Mouse (Mus musculus) stomach, embryonic 15.5 days (tissue): Measurements from ENCODE around the gene Bmp3. TPM values are rescaled to one million over a fixed set of nuclear protein-coding genes. Genes with fewer than 3 reads are reported as not detected.

ENCODE experiments used
- ATAC-seq: fragments of 200-750 bp; cut with Nextera tagmentation; 2 replicates; pipeline ENCODE4 v1.8.0; 2017; ENCODE audit warnings: low read depth, moderate number of reproducible peaks, moderate TSS enrichment; ENCODE audit not compliant: insufficient read depth, low FRiP score
- H3K27ac ChIP-seq: fragments of 300-500 bp; sonication (generic); 2 replicates; pipeline ENCODE4 v1.5.1; 2015; ENCODE audit warnings: mild to moderate bottlenecking, inconsistent platforms
- H3K27me3 ChIP-seq: fragments of 300-500 bp; sonication (generic); replicated peaks from 2 replicates; pipeline ENCODE4 v1.6.1; 2015; ENCODE audit warnings: inconsistent platforms
- H3K36me3 ChIP-seq: fragments of 300-500 bp; sonication (generic); 2 replicates; pipeline ENCODE4 v1.6.1; 2015; ENCODE audit warnings: inconsistent platforms
- H3K4me1 ChIP-seq: fragments of 300-500 bp; sonication (generic); 2 replicates; pipeline ENCODE4 v1.6.1; 2015; ENCODE audit warnings: inconsistent platforms
- H3K4me2 ChIP-seq: fragments of 300-500 bp; sonication (generic); 2 replicates; pipeline ENCODE4 v1.6.1; 2015; ENCODE audit warnings: mild to moderate bottlenecking, inconsistent platforms
- H3K4me3 ChIP-seq: fragments of 300-500 bp; sonication (generic); replicated peaks from 2 replicates; pipeline ENCODE4 v1.5.1; 2015; ENCODE audit warnings: inconsistent platforms
- H3K9ac ChIP-seq: fragments of 300-500 bp; sonication (generic); 2 replicates; pipeline ENCODE4 v1.6.1; 2015; ENCODE audit warnings: inconsistent platforms
- H3K9me3 ChIP-seq: fragments of 300-500 bp; sonication (generic); 2 replicates; pipeline ENCODE4 v1.6.1; 2016; ENCODE audit warnings: inconsistent platforms
- WGBS: fragments of 180-500 bp; shearing (Covaris S2); methylation state at CpG from one replicate; pipeline ENCODE4 v1.1.7; 2015; 5-methylcytosine and 5-hydroxymethylcytosine counted together
- polyA plus RNA-seq: library from polyadenylated mRNA; unstranded; fragments of >200 nt; fragmentation: Nextera tagmentation; extraction: Ambion mirVana; gene quantifications from 2 replicates; pipeline ENCODE4 v1.2.1, GENCODE M21; 2015

Gene Bmp3
- polyA plus RNA-seq, 1 experiment from 2014 or later = 3.8 TPM

- peaks cover 12% of the 10 kb centered on the region for H3K4me1 ChIP-seq
- peaks cover 30% of the 10 kb centered on the region for H3K27me3 ChIP-seq
- ATAC-seq = no peak
Measured at GRCm38 (mm10) chr5:98855741-98856140, 1.5 kb downstream of the Bmp3 start.

GRCm38 (mm10) chr5:98856356-98856755 is 2.1 kb downstream of the Bmp3 start:
- H3K4me1 ChIP-seq = peaks cover 12% of the 10 kb centered on the region
- ATAC-seq = no peak
- H3K9me3 ChIP-seq = no peaks in the 10 kb centered on the region
- H3K4me2 ChIP-seq = peak overlapping the region; percentile 19; the same call in 1 of the 2 replicates
- no peaks in the 10 kb centered on the region for H3K36me3 ChIP-seq
- H3K9ac ChIP-seq = no peak overlapping the region
- peak overlapping the region; percentile 55; the same call in 1 of the 2 replicates for H3K4me3 ChIP-seq
- no peak overlapping the region; the same call in 1 of the 2 replicates for H3K27ac ChIP-seq
- 36% methylated on average over 7 of the region's 7 CpGs for WGBS
- H3K27me3 ChIP-seq = peaks cover 30% of the 10 kb centered on the region

More at GRCm38 (mm10) chr5:98855741-98856140, 1.5 kb downstream of the Bmp3 start:
- Histone ChIP-seq H3K9me3 (no peaks in the 10 kb centered on the region), H3K27ac (no peak overlapping the region), H3K9ac (0 out of 2 replicates have a peak overlapping the region, but pooled peaks have one; percentile 34), H3K36me3 (no peaks in the 10 kb centered on the region), H3K4me2 (peak overlapping the region; percentile 98), H3K4me3 (peak overlapping the region; percentile 55)
- WGBS = 7% methylated on average over 12 of the region's 12 CpGs

GRCm38 (mm10) chr5:98863891-98864290 is 9.7 kb downstream of the Bmp3 start:
- Histone ChIP-seq H3K4me3 (no peak overlapping the region), H3K9ac (no peak overlapping the region)
- ATAC-seq = no peak

GRCm38 (mm10) chr5:98865146-98865545 is 10.9 kb downstream of the Bmp3 start:
- ATAC-seq = no peak
- Histone ChIP-seq H3K27ac (no peak overlapping the region), H3K4me2 (no peak overlapping the region), H3K36me3 (no peaks in the 10 kb centered on the region), H3K4me3 (no peak overlapping the region), H3K27me3 (no peaks in the 10 kb centered on the region), H3K9ac (no peak overlapping the region), H3K9me3 (no peaks in the 10 kb centered on the region), H3K4me1 (no peaks in the 10 kb centered on the region)
- 86% methylated on average over 5 of the region's 5 CpGs for WGBS

More at GRCm38 (mm10) chr5:98863891-98864290, 9.7 kb downstream of the Bmp3 start:
- Histone ChIP-seq H3K9me3 (no peaks in the 10 kb centered on the region), H3K4me1 (no peaks in the 10 kb centered on the region), H3K27me3 (no peaks in the 10 kb centered on the region), H3K27ac (no peak overlapping the region), H3K36me3 (no peaks in the 10 kb centered on the region), H3K4me2 (no peak overlapping the region)
- WGBS = 2% methylated on average over 6 of the region's 6 CpGs

GRCm38 (mm10) chr5:98876056-98876455 is 21.8 kb downstream of the Bmp3 start:
- H3K9ac ChIP-seq = no peak overlapping the region
- no peaks in the 10 kb centered on the region for H3K4me1 ChIP-seq
- ATAC-seq = no peak
- no peaks in the 10 kb centered on the region for H3K9me3 ChIP-seq
- no peaks in the 10 kb centered on the region for H3K36me3 ChIP-seq
- H3K4me2 ChIP-seq = no peak overlapping the region
- H3K27ac ChIP-seq = no peak overlapping the region
- no peak overlapping the region for H3K4me3 ChIP-seq
- H3K27me3 ChIP-seq = no peaks in the 10 kb centered on the region
- WGBS = 60% methylated on average over 5 of the region's 5 CpGs

- H3K9me3 ChIP-seq = no peaks in the 10 kb centered on the region
- H3K27ac ChIP-seq = no peak overlapping the region
- H3K9ac ChIP-seq = no peak overlapping the region
- no peaks in the 10 kb centered on the region for H3K27me3 ChIP-seq
- H3K4me1 ChIP-seq = no peaks in the 10 kb centered on the region
- ATAC-seq = no peak
- no peak overlapping the region for H3K4me3 ChIP-seq
- no peaks in the 10 kb centered on the region for H3K36me3 ChIP-seq
- no peak overlapping the region for H3K4me2 ChIP-seq
Measured at GRCm38 (mm10) chr5:98878891-98879290, 24.7 kb downstream of the Bmp3 start.

GRCm38 (mm10) chr5:98882096-98882495 is 27.9 kb downstream of the Bmp3 start:
- ATAC-seq = no peak
- Histone ChIP-seq H3K4me3 (no peak overlapping the region), H3K27me3 (no peaks in the 10 kb centered on the region), H3K9me3 (no peaks in the 10 kb centered on the region), H3K4me2 (no peak overlapping the region), H3K4me1 (no peaks in the 10 kb centered on the region), H3K36me3 (no peaks in the 10 kb centered on the region), H3K9ac (no peak overlapping the region), H3K27ac (no peak overlapping the region)
- 55% methylated on average over 3 of the region's 3 CpGs for WGBS

GRCm38 (mm10) chr5:98890544-98891050 is 36.4 kb downstream of the Bmp3 start:
- no peak overlapping the region for H3K4me2 ChIP-seq
- H3K36me3 ChIP-seq = no peaks in the 10 kb centered on the region
- no peak for ATAC-seq
- H3K9ac ChIP-seq = no peak overlapping the region
- H3K27ac ChIP-seq = no peak overlapping the region
- no peaks in the 10 kb centered on the region for H3K9me3 ChIP-seq
- H3K4me1 ChIP-seq = no peaks in the 10 kb centered on the region
- H3K27me3 ChIP-seq = no peaks in the 10 kb centered on the region
- 76% methylated on average over 2 of the region's 2 CpGs for WGBS
- H3K4me3 ChIP-seq = no peak overlapping the region

GRCm38 (mm10) chr5:98894281-98894680 is 40.1 kb downstream of the Bmp3 start:
- Histone ChIP-seq H3K9ac (no peak overlapping the region), H3K27ac (no peak overlapping the region), H3K4me2 (no peak overlapping the region), H3K27me3 (no peaks in the 10 kb centered on the region), H3K4me3 (no peak overlapping the region), H3K36me3 (no peaks in the 10 kb centered on the region), H3K4me1 (no peaks in the 10 kb centered on the region), H3K9me3 (no peaks in the 10 kb centered on the region)
- no peak for ATAC-seq
- WGBS = 62% methylated on average over 3 of the region's 3 CpGs

- Histone ChIP-seq H3K4me1 (no peaks in the 10 kb centered on the region), H3K27ac (no peak overlapping the region), H3K9ac (no peak overlapping the region), H3K9me3 (no peaks in the 10 kb centered on the region), H3K27me3 (no peaks in the 10 kb centered on the region), H3K4me2 (no peak overlapping the region), H3K4me3 (no peak overlapping the region), H3K36me3 (no peaks in the 10 kb centered on the region)
- ATAC-seq = no peak
Measured at GRCm38 (mm10) chr5:98897946-98898345, 43.7 kb downstream of the Bmp3 start.

GRCm38 (mm10) chr5:98900926-98901325 is 46.7 kb downstream of the Bmp3 start:
- Histone ChIP-seq H3K4me3 (no peak overlapping the region), H3K4me2 (no peak overlapping the region), H3K4me1 (no peaks in the 10 kb centered on the region), H3K9me3 (no peaks in the 10 kb centered on the region), H3K36me3 (no peaks in the 10 kb centered on the region), H3K27me3 (no peaks in the 10 kb centered on the region), H3K9ac (no peak overlapping the region), H3K27ac (no peak overlapping the region)
- ATAC-seq = no peak
- WGBS = 81% methylated on average over 5 of the region's 5 CpGs

- Histone ChIP-seq H3K36me3 (no peaks in the 10 kb centered on the region), H3K4me3 (no peak overlapping the region), H3K9ac (no peak overlapping the region), H3K27ac (no peak overlapping the region), H3K4me2 (no peak overlapping the region), H3K9me3 (no peaks in the 10 kb centered on the region), H3K4me1 (no peaks in the 10 kb centered on the region), H3K27me3 (no peaks in the 10 kb centered on the region)
- 69% methylated on average over 4 of the region's 4 CpGs for WGBS
- no peak for ATAC-seq
Measured at GRCm38 (mm10) chr5:98902339-98902738, 48.1 kb downstream of the Bmp3 start.

GRCm38 (mm10) chr5:98918716-98919115 is 64.5 kb downstream of the Bmp3 start:
- WGBS = 89% methylated on average over 5 of the region's 5 CpGs
- Histone ChIP-seq H3K36me3 (no peaks in the 10 kb centered on the region), H3K9me3 (no peaks in the 10 kb centered on the region), H3K27me3 (no peaks in the 10 kb centered on the region), H3K9ac (no peak overlapping the region), H3K27ac (no peak overlapping the region), H3K4me1 (no peaks in the 10 kb centered on the region), H3K4me3 (no peak overlapping the region), H3K4me2 (no peak overlapping the region)
- no peak for ATAC-seq
